Mouse (Mus musculus) kidney, embryonic 16.5 days (tissue): ENCODE data around the gene Pik3r1. TPM values are rescaled to one million over a fixed set of nuclear protein-coding genes. Genes with fewer than 3 reads are reported as not detected.

Experiments used
- ATAC-seq: fragments of 200-750 bp; cut with Nextera tagmentation; 2 replicates; pipeline ENCODE4 v1.8.0; 2017; ENCODE audit warnings: moderate TSS enrichment; ENCODE audit not compliant: low FRiP score, low TSS enrichment
- H3K27ac ChIP-seq: fragments of 300-500 bp; sonication (generic); 2 replicates; pipeline ENCODE4 v1.5.1; 2014; ENCODE audit warnings: low read length
- H3K27me3 ChIP-seq: fragments of 300-500 bp; sonication (generic); 2 replicates; pipeline ENCODE4 v1.6.1; 2014; ENCODE audit warnings: low read length, control low read depth, mixed read lengths; ENCODE audit not compliant: insufficient read depth
- H3K36me3 ChIP-seq: fragments of 300-500 bp; sonication (generic); 2 replicates; pipeline ENCODE4 v1.6.1; 2014; ENCODE audit warnings: low read length, control low read depth, mixed read lengths; ENCODE audit not compliant: insufficient read depth
- H3K4me1 ChIP-seq: fragments of 300-500 bp; sonication (generic); 2 replicates; pipeline ENCODE4 v1.6.1; 2014; ENCODE audit warnings: low read length, control low read depth, mixed read lengths; ENCODE audit not compliant: insufficient read depth
- H3K4me2 ChIP-seq: fragments of 300-500 bp; sonication (generic); replicated peaks from 2 replicates; pipeline ENCODE4 v1.6.1; 2014; ENCODE audit warnings: low read depth, low read length
- H3K4me3 ChIP-seq: fragments of 300-500 bp; sonication (generic); 2 replicates; pipeline ENCODE4 v1.5.1; 2014; ENCODE audit warnings: mild to moderate bottlenecking, low read length
- H3K9ac ChIP-seq: fragments of 300-500 bp; sonication (generic); replicated peaks from 2 replicates; pipeline ENCODE4 v1.6.1; 2014; ENCODE audit warnings: low read length
- H3K9me3 ChIP-seq: fragments of 300-500 bp; sonication (generic); 2 replicates; pipeline ENCODE4 v1.6.1; 2016; ENCODE audit warnings: low read length, control low read depth
- WGBS: fragments of 180-500 bp; shearing (Covaris S2); extraction: QIAGEN DNeasy Blood & Tissue Kit; methylation state at CpG from one replicate; pipeline ENCODE4 v1.1.7; 2014; 5-methylcytosine and 5-hydroxymethylcytosine counted together
- polyA plus RNA-seq: library from polyadenylated mRNA; unstranded; fragments of >200 nt; fragmentation: Nextera tagmentation; extraction: Ambion mirVana; gene quantifications from 2 replicates; pipeline ENCODE4 v1.2.1, GENCODE M21; 2015

Gene Pik3r1
- polyA plus RNA-seq: 38.0 and 42.3 TPM in 2 replicates

DNA sequence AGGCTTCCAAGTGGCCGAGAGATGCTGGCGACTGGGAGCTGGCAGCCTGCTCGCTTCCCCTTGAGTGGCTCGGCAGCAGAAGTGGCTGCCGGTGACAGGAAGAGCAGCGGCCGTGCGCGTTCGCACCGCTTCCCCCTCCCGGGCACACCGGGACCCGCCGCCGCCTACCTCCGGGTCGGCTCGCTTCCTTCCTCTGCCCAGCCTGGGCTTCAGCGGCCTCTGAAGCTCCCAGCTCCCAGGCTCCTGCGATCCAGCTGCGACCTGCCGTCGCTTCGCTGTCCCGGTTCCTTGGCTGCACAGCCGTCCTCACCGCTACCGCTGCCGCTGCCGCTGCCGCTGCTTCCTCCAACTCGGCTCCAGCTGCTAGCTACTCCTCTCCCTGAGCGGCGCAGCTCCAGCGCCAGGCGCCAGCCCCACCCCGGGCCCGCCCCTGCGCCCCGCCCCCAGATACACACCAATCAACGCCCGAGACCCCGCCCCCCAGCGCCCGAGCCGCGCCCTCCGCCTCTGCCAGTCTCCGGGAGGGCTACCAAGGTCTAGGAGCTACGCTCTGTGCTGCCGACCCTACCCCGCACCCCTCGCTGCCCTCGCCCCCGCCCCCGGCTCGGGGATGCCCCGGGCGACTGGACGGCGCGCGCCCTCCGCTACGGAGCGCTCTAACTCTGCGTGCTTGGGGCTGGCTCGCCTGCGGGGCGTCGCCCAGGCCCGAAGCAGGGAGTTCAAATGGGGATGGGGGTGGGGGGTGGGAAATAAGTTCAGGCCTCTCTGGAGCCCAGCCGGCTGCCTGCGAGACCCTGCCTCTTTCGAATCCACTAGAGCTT is at the start of gene Pik3r1:
Pik3r1 (minus strand) TSS at position 409 of the 821 bp plus-strand sequence.
- no peaks in the 10 kb centered on the region for H3K27me3 ChIP-seq
- peak within 1 kb of the TSS; percentile 97 for H3K27ac ChIP-seq
- no peaks in the 10 kb centered on the region for H3K9me3 ChIP-seq
- 0% methylated on average over 61 of the region's 76 CpGs for WGBS
- H3K9ac ChIP-seq: peak within 1 kb of the TSS; percentile 92
- peak; percentile 96 for ATAC-seq
- H3K4me3 ChIP-seq: peak within 1 kb of the TSS; percentile 92
- H3K36me3 ChIP-seq: no peaks in the 10 kb centered on the region
- peaks cover 40% of the 10 kb centered on the region for H3K4me1 ChIP-seq
- H3K4me2 ChIP-seq: peak within 1 kb of the TSS; percentile 75

DNA sequence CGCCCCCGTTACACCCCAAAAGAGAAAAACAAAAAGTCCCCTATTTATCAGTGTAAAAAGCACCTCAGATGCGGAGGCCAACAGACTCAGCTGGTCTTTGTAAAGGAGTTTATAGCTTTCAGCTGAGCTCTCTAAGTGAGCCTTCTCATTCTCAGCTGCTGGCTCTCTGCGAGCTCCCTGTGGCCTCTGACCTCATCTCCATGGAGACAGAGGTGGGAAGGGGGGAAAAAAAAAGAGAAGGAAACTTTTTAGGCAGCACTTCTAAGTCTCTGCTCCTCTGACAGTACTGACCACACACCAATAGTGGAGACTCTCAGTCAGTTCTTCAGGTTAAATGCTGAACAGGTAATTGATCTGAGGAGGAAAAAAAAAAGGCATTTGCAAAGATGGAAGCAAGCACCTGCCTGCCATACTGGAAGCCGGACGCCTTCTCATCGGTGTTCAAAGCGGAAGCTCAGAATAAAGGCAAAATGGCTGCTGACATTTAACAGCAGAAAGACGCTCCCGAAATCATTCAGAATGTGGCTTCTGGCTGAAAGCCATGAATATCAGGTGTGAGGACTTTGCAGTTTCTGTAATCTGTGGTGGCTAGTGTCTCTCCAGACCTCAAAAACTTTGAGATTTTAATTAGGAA is 45.4 kb upstream of the Pik3r1 start:
- Histone ChIP-seq H3K27ac (no peak overlapping the region), H3K4me1 (peaks cover 11% of the 10 kb centered on the region), H3K36me3 (no peaks in the 10 kb centered on the region), H3K4me2 (peak overlapping the region; percentile 3; the same call in 1 of the 2 replicates), H3K4me3 (no peak overlapping the region), H3K9ac (no peak overlapping the region), H3K9me3 (no peaks in the 10 kb centered on the region), H3K27me3 (no peaks in the 10 kb centered on the region)
- peak; percentile 67; the same call in 1 of the 2 replicates for ATAC-seq
- WGBS: 27% methylated on average over 10 of the region's 10 CpGs

DNA sequence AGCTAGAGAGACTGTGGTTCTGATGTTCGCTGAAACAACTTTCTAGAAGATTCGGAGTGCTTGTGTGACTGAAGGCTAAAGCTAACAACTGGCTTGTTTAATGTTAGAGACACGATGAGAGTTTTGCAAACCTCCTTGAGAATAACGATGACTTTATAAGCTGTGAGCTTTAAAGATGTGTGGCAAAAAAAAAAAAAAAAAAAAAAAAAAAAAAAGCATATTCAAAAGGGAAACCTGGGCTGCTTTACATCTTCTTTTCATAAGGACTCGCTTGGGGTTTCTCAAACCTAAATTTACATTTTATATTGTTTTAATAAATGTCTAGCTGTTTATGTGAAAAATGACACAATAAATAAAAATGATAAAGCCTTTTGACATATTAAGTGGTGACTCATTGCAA is 44.3 kb upstream of the Pik3r1 start:
- Histone ChIP-seq H3K27me3 (no peaks in the 10 kb centered on the region), H3K9ac (no peak overlapping the region), H3K27ac (peak overlapping the region; percentile 50; the same call in 1 of the 2 replicates), H3K4me2 (peak overlapping the region; percentile 22; the same call in 1 of the 2 replicates), H3K9me3 (no peaks in the 10 kb centered on the region), H3K36me3 (no peaks in the 10 kb centered on the region), H3K4me3 (no peak overlapping the region), H3K4me1 (peaks cover 11% of the 10 kb centered on the region)
- WGBS: 48% methylated on average over 5 of the region's 5 CpGs
- ATAC-seq: no peak

DNA sequence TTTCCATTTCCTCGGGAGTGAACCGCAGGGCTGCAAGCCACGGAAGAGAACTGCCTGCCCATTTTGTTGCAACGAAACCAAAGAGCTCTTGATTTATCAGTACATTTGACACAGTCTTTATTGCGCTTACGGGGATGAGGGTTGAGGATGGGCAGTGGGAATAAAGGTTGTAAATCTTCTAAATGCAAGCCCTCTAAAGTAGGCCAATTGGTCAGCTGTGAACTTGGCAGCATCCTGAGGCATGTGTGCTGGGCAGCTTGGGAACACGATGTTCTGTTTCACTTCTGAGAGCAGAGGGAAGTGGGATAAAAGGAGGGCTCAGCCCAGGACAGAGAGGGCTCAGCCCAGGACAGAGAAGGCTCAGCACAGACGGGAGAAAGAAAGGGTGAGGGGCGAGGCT is 43.9 kb upstream of the Pik3r1 start:
- no peak overlapping the region for H3K4me3 ChIP-seq
- H3K4me1 ChIP-seq: peaks cover 11% of the 10 kb centered on the region
- WGBS: 18% methylated on average over 9 of the region's 9 CpGs
- no peaks in the 10 kb centered on the region for H3K36me3 ChIP-seq
- H3K4me2 ChIP-seq: peak overlapping the region; percentile 22; the same call in 1 of the 2 replicates
- H3K9me3 ChIP-seq: no peaks in the 10 kb centered on the region
- no peak overlapping the region for H3K9ac ChIP-seq
- H3K27me3 ChIP-seq: no peaks in the 10 kb centered on the region
- ATAC-seq: peak; percentile 70; the same call in 1 of the 2 replicates
- H3K27ac ChIP-seq: peak overlapping the region; percentile 50; the same call in 1 of the 2 replicates

DNA sequence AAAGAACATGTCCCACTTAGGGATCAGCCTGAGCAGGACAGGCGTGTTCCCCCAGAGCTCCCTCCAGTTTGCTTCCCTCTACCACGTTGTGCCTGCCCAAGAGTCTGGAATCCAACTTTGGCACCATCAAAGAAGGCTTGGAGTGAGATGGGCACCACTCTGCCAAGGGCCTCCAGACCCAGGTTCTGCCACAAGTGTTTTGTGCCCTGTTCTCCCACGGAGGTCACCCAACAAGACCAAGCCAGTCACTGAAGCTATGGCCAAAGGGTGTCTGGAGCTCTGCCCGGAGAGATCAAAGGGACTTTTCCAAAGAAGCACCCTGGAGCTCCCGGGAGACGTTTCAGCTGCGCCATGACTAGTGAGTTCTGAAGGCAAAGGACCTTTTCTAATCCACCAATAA is 42.6 kb upstream of the Pik3r1 start:
- H3K4me2 ChIP-seq: no peak overlapping the region
- no peaks in the 10 kb centered on the region for H3K36me3 ChIP-seq
- H3K9ac ChIP-seq: no peak overlapping the region
- H3K4me3 ChIP-seq: no peak overlapping the region
- 76% methylated on average over 7 of the region's 7 CpGs for WGBS
- ATAC-seq: no peak
- H3K9me3 ChIP-seq: no peaks in the 10 kb centered on the region
- no peak overlapping the region for H3K27ac ChIP-seq
- H3K27me3 ChIP-seq: no peaks in the 10 kb centered on the region
- H3K4me1 ChIP-seq: peaks cover 11% of the 10 kb centered on the region

DNA sequence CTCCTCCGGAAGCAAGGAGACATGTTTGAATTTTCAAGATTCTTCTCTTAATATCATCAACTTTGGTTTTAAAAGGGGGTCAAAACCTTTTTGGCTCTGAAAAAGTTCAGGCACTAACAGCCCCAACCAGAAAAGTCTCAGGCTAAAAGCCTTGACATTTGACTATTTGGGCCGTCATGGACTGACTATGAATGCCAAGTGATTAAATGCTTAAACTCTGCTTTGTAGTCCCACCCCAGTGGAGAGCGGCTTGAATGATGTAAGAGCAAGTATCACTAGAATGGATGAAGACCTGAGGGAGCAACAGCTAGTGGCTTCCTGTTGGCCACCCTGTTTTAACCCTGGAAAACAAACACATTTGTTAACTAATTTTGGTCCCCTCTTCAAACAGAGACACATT is 41.8 kb upstream of the Pik3r1 start:
- Histone ChIP-seq H3K27ac (no peak overlapping the region), H3K4me1 (peaks cover 11% of the 10 kb centered on the region), H3K9ac (no peak overlapping the region), H3K36me3 (no peaks in the 10 kb centered on the region), H3K4me2 (no peak overlapping the region), H3K9me3 (no peaks in the 10 kb centered on the region), H3K4me3 (no peak overlapping the region), H3K27me3 (no peaks in the 10 kb centered on the region)
- 80% methylated on average over 3 of the region's 3 CpGs for WGBS
- no peak for ATAC-seq

DNA sequence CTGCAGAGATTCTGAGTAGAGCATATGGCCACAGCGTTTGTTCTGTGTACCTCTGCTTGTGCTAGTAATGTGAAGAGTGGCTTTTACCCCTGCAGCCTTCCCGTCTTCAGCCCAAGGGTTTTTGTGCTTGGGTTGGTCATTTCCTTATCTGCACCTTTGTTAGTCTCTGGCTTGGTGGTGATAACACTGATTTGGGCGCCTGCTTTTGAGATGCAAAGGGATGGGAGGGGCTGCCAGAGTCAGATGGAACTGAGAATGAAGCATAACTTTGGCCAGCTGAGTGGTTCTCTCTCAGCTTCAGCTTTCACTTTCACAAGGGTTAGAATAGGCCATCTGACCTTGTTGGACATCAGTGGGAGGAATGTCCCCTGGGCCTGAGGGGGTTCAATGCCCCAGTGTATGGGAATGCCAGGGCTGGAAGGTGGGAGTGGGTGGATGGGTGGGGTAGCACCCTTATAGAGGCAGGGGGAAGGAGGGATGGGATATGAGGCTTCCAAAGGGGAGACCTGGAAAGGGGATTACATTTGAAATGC is 37.6 kb upstream of the Pik3r1 start:
- ATAC-seq: no peak
- Histone ChIP-seq H3K27me3 (no peaks in the 10 kb centered on the region), H3K4me1 (peaks cover 10% of the 10 kb centered on the region), H3K9ac (no peak overlapping the region), H3K4me3 (no peak overlapping the region), H3K9me3 (no peaks in the 10 kb centered on the region), H3K36me3 (no peaks in the 10 kb centered on the region), H3K27ac (no peak overlapping the region), H3K4me2 (no peak overlapping the region)
- WGBS: 78% methylated on average over 3 of the region's 3 CpGs

DNA sequence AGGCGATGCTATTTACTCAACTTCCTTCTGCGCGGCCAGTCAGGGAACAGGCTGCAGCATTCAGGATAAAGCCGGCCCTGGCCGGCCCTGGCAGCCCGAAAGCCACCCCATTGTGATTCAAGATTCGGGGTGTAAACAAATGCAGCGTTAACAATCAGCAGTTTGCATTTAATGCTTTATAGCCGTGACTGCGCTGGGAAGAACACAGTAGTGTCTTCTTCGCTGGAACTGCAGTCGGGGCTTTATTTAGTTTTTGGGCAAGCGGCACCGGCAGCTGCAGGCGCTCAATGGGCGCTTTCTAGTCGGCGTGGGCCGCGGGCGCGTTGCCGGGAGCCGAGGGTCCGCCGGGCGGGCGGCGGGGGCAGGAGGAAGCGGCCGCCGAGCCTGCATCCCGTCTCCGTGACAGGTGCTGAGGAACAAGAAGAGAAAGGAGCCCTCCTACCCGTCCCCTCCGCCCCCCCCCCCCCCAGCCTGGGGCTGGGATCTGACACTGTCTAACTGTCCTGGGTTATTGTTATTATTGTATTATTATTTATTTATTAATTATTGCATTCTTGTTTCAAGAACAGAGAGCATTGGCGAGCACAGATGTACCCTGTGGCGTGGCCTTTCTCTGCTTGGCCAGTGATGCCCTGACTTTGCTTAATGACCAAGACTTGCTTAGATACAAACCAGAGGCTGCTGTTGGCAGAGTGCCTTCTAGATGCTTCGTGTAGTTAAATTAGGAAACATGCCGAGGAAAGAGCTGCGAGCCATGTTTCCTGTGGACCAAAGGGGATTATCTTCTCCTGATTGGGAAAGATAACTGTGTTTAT is 33.6 kb upstream of the Pik3r1 start:
- H3K4me2 ChIP-seq: peak overlapping the region; percentile 84
- peak overlapping the region; percentile 76 for H3K9ac ChIP-seq
- peaks cover 10% of the 10 kb centered on the region for H3K4me1 ChIP-seq
- 2% methylated on average over 39 of the region's 41 CpGs for WGBS
- H3K27me3 ChIP-seq: no peaks in the 10 kb centered on the region
- H3K4me3 ChIP-seq: peak overlapping the region; percentile 57
- ATAC-seq: peak; percentile 88
- peak overlapping the region; percentile 63; the same call in 1 of the 2 replicates for H3K27ac ChIP-seq
- no peaks in the 10 kb centered on the region for H3K9me3 ChIP-seq
- H3K36me3 ChIP-seq: no peaks in the 10 kb centered on the region

DNA sequence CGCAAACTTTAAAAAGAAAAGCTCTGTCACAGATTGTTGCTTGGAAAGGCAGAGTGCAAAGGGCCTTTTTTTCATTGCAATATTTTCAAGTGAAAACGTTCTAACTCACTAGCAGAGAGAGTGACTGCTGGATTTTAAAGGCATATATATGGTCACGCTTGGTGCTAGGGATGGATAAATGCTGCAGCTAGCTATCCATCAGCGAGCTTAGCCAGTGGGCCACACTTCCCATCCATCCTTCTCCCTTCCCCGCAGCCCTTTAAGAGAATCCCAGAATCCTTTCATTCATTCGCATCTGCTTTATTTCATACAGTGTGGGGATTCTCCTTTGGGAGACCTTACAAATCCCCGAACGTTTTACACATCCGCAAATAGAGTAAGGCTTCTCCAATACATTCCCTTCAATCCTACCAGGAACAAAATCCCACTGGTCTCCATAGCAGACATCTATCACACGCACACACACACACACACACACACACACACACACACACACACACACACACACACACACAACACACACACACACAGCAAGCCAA is 32.9 kb upstream of the Pik3r1 start:
- H3K27me3 ChIP-seq: no peaks in the 10 kb centered on the region
- no peak overlapping the region for H3K27ac ChIP-seq
- H3K4me2 ChIP-seq: peak overlapping the region; percentile 84
- H3K4me3 ChIP-seq: peak overlapping the region; percentile 57
- H3K9me3 ChIP-seq: no peaks in the 10 kb centered on the region
- H3K36me3 ChIP-seq: no peaks in the 10 kb centered on the region
- WGBS: 40% methylated on average over 10 of the region's 10 CpGs
- peak overlapping the region; percentile 76; the same call in 1 of the 2 replicates for H3K9ac ChIP-seq
- ATAC-seq: peak; percentile 16; the same call in 1 of the 2 replicates
- peaks cover 10% of the 10 kb centered on the region for H3K4me1 ChIP-seq
